Mouse (Mus musculus) left cerebral cortex, adult 9 months (tissue): ENCODE results near the gene Zmiz1.

Source experiments
- DNase-seq, 2 experiments: peaks; one replicate each; pipeline ENCODE4 v3.0.0; 2022; ENCODE audit warnings: low spot score in 2 of 2

Zmiz1 gene

DNA sequence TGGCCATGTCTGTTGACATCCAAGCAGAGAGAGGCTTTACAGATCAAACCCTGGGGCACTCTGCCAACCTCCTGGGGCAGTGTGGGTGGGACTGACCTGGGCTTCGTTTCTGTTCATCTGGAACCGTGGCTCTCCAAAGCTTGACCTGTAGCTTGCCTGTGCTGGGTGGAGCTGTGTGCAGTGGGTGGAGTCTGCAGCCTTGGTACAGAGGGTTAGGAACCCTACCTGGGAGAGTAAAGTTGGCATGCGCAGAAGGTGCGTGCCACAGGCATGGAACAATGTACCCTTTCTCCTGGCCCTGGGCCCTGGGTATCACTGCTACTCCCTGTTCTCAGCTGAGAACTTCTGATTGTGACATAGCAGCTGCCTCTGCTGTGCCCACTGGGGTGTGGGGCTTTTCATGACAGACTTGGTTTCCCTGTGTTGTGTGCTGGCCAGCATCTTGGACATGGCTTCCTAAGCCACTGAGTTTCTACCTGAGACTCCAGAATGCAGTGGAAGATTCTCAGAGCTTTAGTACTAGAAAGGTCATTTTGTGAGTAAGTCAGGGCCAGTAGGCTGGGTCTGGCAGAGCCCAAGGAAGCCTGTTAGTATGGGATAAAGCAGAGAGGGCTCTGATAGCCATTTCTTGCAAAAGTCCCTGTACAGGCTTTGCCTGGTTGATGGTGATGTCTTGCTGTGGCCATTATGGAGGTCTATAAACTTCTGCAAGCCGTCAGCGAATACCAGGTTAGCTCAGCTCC lies 30.5 kb downstream of the Zmiz1 start:
- DNase-seq = no peak

DNA sequence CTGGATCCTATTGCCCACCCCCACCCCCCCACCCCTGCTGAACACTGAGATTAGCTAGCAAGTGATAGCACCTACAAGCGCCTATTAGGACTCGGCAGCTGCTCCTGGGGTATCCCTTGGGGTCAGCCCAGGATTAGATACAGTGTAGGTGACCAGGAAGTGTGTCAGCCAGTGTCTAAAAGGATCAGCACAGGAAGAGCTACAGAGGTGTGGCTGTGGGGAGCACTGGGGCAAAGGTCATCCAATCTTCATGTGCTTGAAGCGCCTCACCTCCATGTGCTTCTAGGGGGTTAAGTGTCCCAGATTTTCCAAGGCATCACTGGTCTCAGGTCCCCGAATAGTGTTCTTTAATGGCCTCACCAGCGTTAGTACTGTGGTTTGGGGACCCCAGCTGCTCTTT lies 33.0 kb downstream of the Zmiz1 start:
- DNase-seq = no peak

DNA sequence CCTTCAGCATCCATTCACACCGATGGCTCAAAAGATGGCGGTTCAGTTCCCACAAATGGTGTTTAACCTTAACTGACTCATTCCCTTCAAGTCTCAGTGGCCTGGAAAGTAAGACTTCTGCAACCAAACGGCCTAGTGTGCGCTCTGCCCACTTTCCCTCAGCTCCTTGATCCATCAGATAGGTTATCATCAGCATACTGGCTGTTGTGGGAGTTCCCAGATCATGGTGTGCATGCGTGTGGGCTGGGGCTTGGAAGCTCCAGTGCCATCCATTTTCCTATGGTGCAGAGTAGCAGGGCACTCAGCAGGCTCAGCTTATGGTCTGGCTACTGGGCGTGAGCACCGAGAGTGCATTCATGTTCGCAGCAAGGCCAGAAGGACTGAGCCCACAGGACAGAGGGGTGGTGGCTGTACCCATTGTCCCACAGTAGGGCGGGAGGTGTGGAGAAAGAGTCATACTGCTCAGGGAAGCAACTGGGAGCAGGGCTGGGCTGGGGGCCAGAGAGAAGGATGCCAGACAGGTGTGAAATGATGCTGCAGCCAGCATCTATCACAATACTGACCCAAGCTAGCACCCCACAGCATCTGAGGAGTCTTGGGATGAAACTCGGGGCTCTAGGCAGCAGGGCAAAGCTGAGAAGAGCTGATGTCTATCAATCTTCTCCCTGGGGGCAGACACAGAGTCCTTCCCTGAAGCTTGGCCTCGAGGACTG lies 33.7 kb downstream of the Zmiz1 start:
- no peak for DNase-seq

DNA sequence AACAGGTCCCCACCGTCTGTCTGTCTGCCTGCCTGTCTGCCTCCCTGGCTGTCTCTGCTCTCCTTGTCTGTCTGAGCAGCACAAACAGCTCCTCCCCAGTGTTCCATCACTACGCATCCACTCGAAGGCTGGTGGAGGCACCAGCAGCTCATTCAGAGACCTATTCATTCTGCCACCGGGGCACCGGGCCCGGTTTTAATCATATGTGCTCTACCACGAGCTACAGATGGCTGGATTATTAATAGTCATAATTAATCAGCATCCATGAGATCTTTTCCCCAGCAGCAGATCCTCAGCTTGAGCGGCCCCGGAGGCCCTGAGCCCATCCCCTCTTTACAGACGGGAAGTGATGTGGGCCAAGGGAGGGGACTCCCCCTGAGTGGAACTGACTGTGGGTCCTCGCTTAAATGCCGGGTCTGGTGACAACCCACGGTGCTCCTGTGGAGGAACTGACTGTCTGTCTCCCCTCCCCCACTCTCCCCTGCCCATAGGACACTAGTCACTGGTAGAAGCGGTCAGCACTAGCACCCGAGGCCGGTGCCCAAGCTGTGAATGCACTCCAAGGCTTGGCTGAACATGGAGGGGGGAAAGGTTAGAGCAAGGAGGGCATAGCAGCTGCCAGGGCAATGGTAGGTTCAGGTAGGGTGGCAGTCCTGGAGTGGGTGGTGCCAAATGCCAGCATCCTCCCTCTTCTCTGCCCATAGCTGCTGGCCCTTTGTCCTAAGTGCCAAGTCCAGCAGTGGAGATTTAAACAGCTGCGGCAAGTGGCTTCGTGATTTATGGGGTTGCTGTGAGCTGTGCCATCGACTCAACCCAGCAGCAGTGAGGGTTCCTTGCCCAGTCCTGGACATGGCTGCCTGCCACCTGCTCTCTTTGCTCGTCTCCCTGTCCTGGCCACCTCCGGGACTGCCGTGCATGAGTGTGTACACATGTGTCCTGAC lies 34.6 kb downstream of the Zmiz1 start:
- DNase-seq = no peak

DNA sequence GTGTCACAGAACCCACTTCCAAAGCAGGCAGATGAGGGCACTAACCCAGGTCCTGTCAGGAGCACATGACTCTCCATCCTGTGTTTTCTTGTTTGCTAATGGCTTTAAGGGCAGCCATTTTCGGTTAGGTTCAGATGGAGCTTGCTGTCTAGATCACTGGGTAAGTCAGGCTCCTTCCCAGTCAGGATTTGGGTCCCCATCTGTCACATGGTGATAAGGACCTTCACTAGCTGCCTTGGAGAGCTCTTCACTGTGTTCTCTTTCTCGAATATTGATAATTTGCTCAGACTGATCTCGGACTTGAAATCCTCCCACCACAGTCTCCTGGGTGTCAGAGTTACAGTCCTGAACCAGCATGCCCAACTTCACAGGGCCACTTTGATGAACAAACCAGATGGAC lies 35.8 kb downstream of the Zmiz1 start:
- no peak for DNase-seq

DNA sequence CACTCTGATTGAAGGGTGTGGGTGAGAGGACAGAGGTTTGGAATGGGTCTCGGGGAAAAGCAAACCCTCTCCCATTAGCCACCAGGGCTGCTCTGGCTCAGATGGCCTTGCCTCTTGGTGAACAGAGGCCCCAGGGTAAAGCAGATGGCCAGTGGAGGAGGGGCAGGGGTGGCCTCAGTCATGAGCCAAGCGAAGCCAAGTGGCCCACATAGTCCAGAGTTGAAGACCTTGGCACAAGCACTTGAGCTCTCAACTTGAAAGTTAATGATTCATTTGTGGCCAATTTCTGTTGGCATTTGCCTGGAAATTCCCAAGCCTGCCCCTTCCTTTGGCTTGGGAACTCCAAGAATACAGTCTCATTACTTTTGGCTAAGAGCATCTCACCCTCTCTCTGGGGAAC lies 37.1 kb downstream of the Zmiz1 start:
- peak in 1 of 2 experiments; percentile 57 for DNase-seq

DNA sequence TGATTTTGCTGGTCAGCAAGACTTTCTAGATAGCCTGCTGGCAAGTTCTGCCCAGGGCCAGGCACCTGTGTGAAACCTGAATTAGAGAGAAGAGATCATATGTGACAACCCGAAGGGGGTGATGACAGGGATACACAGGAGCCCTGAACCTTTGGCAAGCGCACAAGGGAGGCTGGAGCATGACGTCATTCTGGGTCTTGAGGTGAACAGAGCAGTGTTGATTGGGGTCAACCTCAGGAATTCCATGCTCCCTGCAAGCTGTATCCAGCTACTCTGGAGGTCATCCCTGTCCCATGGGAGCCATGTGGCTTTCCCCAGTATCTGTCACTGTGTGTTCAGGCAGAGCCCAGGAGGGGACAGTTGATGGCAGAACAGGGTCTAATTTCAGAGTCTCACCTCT lies 38.0 kb downstream of the Zmiz1 start:
- no peak for DNase-seq

DNA sequence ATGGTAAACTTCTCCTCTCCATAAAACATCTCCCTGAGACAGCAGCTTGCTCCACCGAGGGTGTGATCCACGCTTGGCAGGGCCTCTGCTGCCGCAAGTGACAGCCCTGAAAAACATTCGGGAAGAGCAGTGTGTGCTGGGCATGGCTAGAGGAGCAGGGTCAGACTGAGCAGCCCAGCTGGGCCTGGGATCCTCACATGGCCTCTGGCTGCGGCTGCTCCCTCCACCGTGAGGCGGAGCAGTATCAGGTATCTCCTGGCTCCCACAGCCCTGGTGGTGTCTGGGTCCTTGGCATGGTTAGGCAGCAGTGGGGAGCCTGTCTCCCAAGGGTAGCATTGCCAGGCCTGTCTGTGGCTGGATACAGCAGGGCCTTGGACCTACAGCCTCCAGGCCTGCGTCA lies 38.6 kb downstream of the Zmiz1 start:
- no peak for DNase-seq

DNA sequence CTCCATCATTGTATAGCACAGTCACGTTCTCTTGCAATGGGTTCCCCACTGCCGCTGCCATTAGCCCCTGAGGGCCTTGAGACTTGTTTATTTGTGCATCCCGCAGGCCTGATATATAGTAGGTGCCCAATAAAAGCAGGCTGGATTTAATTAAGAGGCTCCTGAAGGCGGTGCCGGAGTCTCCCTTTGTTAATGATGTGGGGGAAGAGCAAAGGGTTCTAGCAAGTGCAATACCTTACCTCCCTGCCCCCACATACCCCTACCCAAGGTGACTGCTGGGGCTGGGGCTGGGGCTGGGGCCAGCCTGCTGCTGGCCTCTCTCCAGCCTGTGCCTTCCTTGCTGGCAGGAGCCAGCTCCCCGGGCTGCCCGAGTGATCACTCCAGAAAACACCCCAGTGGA lies 39.4 kb downstream of the Zmiz1 start:
- no peak for DNase-seq

DNA sequence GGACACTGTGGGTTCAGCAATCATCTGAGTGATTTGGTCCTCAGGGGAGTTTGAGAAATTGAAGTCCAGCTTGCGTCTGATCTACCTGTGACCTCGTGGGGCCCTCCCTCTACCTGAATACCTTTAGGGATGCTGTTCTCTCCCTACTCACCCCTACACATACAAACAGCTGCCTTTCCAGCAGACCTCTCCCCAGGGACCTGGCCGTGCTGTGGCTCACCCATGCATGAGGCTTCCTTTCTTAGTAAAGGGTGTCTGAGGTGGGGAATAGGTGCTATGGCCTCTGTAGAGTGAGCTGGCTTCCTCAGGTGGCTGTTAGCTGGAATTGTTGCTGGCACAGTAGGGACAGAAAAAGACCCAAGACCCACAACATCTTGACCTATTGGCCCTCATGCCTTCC lies 40.5 kb downstream of the Zmiz1 start:
- DNase-seq = no peak

DNA sequence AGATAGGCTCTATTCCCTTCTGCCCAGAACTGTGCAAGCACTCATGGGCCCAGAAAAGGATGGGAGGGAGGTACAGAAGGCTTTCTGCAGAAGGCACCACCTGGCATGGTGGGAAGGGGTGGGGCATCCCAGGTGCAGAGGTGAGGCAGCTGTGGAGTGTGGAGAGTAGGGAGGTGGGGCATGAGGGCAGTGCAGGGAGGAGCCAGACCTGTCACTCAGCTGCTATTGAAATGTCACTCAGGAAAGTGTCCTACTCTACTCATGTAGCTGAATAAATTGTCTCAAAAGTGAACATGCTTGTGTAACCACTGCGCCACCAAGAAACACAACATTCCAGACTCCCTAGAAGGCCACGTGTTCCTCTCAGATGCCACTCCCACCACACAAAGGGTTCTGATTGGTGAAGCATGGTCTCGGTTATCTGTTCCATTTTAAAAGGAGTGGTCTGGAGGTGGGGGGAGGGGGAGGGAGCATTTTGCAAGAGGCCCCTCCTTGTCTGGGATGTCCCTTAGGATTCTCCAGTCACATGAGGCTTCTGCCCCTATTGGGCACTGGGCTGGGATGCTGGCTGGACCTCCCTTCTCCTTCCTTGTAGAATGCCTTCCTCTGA lies 41.6 kb downstream of the Zmiz1 start:
- no peak for DNase-seq

DNA sequence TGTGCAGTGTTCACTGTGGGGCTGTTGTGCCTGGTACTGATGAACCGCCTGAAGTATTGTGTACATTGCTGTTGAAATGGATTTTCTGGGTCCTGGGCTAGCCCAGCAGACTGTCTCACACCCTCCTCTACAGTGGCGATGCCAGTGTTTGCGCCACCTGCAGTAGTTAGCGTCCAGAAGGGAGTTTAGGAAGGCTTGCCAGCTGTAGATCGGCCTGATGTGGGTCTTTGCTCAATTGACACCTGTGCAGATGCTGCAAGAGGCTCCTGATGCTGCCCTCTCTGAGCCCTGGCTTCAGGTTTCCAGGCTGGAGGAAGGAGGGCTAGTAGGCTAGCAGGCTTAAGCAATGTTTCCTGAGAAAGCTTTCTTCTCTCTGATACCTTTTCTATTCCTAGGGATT lies 42.5 kb downstream of the Zmiz1 start:
- DNase-seq = no peak

DNA sequence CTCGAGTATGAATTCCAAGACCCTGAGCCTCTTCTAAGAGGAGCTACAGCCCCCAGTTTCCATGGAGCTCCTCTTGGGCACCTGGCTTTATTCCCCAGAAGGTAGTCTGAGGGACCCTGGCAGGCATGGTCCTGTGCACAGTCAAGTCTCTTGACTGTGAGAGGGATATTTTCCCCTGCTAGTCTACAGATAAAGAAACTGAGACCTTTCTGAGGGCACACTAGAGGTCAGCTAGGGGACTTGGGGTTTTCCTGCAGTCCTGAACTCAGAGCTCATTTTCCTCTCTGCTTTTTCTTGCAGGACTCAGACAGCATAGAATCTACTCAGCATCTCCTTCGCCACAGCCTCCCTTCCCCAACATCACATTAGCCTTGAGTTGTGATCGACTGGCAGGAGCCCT lies 43.4 kb downstream of the Zmiz1 start:
- DNase-seq = no peak

DNA sequence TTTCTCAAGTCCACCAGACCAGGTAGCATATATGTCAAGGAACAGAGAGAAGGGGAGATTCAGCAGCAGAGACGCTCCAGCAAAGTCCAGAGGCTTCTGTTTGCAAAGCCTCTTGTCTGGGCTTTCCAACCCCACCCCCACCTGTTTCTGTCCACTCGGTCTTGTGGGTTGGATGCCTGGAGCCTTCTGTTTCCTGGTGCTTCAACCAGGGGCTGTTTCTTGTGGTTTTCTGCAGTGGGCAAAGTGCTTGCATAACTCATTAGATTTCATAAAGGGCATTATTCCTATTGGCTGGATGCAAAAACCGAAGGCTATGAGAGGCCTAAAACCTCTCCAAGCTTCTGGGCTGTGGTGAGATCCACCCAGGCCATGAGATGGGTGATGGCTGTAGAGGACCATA lies 45.3 kb downstream of the Zmiz1 start:
- DNase-seq = no peak

DNA sequence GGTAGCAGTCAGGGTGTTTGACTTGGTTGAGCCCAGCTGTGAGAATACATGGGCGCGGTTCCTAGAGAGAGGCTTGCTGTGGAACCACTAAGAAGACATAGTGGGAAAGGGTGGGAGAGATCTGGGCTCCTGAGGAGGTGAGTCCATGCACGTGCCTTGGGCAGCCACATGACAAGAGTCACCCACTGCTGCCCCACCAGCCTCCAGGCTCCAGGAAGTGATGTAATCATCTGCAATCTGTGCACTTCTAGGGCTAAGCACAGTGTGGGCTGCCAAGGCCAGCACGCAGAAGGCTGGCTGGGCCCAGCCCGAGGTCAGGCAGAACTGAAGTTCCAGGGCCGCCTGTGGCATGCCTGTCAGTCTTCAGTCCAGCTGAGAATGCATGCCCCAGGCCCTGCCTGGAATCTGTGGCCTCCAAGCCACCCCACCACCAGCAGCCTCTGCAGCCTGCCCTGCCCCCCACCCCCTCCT lies 46.3 kb downstream of the Zmiz1 start:
- no peak for DNase-seq

DNA sequence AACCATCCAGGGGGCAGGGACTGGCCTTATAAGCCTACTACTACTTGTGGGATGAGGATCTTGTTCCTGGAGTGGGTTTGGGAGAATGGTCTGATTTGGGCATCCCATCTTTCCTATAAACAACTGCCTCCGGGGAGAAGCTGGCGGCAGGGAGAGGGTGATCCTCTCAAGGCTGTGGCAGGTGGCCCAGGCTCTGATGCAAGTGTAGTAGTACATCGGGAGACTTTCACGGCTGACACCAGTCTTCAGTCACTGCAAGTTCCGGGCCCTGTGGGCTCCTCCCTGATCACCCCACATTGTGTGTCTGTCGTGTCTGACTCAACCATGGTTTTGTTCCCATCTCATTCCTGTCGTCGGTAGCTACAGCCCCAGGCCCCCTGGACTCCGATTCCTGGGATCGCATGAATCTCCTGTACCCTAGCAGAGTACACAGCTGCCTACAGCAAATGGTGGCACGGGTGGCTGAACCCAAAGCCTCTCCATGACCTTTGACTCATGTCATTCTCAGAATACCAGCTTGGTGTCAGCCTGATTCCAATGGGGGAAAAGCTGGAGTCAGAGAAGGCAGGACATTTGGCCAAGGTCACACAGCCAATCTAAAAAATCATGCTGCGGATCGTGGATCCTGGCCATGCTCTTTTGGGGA lies 49.2 kb downstream of the Zmiz1 start:
- no peak for DNase-seq

DNA sequence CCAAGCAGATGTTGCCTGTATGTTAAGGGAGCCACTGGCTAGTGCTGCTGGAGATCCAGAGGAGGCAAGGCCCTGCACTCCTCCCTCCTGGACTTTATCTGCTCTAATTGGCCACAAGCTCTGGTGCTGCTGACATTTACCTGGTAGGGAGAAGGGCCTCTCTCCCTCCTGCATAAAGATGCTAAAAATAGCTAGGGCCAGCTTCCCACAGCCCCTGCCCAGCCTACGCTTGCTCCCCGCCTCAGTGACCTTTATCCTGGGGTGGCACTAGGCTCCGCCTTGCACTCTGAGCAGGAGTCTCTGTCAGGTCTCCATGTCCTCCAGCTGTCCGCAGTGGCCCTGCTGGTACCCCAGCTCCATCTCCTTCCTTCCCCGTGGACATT lies 49.8 kb downstream of the Zmiz1 start:
- DNase-seq = no peak

DNA sequence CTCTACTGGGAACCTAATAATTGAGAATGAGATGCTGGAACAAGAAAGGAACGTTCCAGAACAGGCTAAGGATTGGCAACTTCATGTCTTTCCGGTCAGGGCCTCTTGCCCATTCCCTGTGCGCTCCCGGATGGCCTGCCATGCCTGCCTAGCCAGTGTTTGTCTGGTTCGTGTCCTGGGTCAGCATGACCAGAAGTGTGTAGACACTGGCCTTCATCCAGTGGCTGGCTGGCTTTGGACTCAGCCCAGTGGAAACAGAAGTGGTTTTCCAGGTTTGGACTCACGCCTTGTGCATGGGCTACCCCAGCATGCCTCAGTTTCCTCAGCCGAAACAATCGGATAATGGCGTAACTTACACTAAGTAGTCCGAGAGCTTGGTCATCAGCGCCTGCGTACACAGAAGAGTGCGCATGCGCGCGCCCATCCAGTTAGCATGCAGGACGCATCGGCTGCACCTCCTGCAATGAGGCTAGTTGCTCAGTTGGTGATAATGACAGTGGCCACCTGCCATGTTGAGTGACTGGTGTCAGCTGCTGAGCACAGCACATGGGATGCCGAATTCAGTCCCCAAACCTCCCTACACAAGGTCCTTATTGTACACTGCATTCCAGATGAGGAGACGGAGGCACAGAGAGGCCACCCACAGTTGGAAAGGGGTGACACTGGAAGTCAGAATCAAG lies 50.6 kb downstream of the Zmiz1 start:
- DNase-seq = no peak

DNA sequence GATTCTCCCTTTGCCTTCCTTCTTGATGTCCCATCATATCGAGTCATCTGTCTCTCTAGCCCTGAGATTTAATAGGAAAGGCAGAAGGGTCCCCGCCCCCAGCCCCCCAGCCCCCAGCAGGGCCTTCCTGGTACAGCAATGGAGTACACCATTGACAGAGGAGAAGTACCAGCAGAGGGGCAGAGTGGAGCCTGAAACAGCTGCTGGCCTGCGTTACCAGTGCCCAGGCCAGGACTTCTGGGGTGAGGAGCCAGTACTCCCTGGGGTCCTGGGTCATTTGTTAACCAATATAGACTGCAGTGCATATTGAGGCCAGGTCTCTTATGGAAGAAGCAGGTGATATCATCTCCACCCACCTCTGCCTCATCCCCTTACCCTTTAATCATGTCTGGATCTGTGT lies 51.4 kb downstream of the Zmiz1 start:
- no peak for DNase-seq

DNA sequence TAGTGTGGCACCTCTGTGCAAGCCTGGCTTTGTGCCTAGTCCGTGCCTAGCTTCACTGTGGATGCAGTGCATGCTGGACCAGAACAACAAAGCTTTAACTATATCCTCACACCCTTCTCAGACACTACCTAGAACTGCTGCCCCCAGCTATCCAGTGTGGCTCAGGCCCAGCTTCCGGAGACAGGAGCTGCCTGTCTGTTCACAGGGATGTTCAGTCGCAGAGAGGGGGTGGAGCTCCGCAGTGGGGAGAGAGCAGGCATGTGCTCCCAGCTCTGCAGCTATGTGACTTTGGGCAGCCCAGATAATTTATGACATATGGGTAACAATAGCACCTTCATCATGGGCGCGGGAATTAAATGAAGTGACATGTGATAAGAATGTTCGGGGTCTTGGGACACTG lies 52.0 kb downstream of the Zmiz1 start:
- DNase-seq = no peak

DNA sequence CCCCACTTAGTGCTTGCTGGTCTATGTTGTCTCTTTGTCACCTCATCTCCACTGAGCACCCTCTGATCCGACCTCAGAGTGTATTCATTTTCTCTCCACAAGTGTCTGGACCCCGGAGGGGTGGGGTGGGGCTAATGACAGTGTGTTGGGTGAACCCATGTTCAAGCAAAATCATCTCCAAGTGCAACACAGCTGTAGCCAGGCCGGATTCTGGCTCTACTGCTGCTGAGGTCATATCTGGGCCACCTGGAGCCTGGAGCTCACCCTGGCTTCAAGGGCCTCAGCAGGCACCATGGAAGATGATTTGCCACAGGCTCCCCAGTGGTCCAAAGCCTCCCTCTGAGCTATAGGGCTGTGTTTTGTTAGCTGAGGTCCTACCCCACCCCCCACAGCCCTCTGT lies 52.6 kb downstream of the Zmiz1 start:
- no peak for DNase-seq
